Mouse (Mus musculus): ENCODE results near the gene Acot1. TPM values are rescaled to one million over a fixed set of nuclear protein-coding genes. Genes with fewer than 3 reads are reported as not detected.
"Not testable (repeated sequence)": the region's sequence is repeated elsewhere in the genome, so short reads cannot be mapped to it uniquely, and the experiment has no call there.

The Acot1 gene
- 0.01 and 0.05 TPM in 2 replicates for polyA plus RNA-seq (2012)

GRCm38 (mm10) chr12:84009171-84009965, at the start of gene Acot1:
TSS of gene Acot1 (plus strand) at chr12:84009490.
- not testable (repeated sequence) for H3K4me1 ChIP-seq (ENCODE audit: control insufficient read depth); H3K9me3 ChIP-seq (ENCODE audit: control insufficient read depth, low read length); H3K36me3 ChIP-seq (ENCODE audit: control insufficient read depth)
- peak within 1 kb of the TSS; percentile 38 for H3K4me3 ChIP-seq (replicated peaks)
- peaks cover 35% of the 10 kb centered on the region for H3K27me3 ChIP-seq (ENCODE audit: control insufficient read depth)

- Histone ChIP-seq H3K4me3 (replicated peaks) (no peak overlapping the region), H3K36me3 (ENCODE audit: control insufficient read depth) (no peaks in the 10 kb centered on the region), H3K27me3 (ENCODE audit: control insufficient read depth) (no peaks in the 10 kb centered on the region), H3K4me1 (ENCODE audit: control insufficient read depth) (peaks cover 2% of the 10 kb centered on the region; the same call in 1 of the 2 replicates), H3K9me3 (ENCODE audit: control insufficient read depth, low read length) (no peaks in the 10 kb centered on the region)
- TF ChIP-seq GATA1 (IDR thresholded peaks at IDR 0.05; ENCODE audit: low read length) (no peak), TAL1 (IDR thresholded peaks at IDR 0.05; ENCODE audit: low read length) (no peak)
Observed at GRCm38 (mm10) chr12:83965235-83965634, 44.1 kb upstream of the Acot1 start.

- H3K27me3 ChIP-seq (ENCODE audit: control insufficient read depth), result no peaks in the 10 kb centered on the region
- no peaks in the 10 kb centered on the region for H3K36me3 ChIP-seq (ENCODE audit: control insufficient read depth)
- TF ChIP-seq TAL1 (IDR thresholded peaks at IDR 0.05; ENCODE audit: low read length) (no peak), GATA1 (IDR thresholded peaks at IDR 0.05; ENCODE audit: low read length) (no peak)
- no peak overlapping the region for H3K4me3 ChIP-seq (replicated peaks)
- H3K9me3 ChIP-seq (ENCODE audit: control insufficient read depth, low read length), result peaks cover 4% of the 10 kb centered on the region
- no peaks in the 10 kb centered on the region for H3K4me1 ChIP-seq (ENCODE audit: control insufficient read depth)
Observed at GRCm38 (mm10) chr12:83972117-83972516, 37.2 kb upstream of the Acot1 start.

GRCm38 (mm10) chr12:83978862-83979261, 30.4 kb upstream of the Acot1 start:
- Histone ChIP-seq H3K36me3 (ENCODE audit: control insufficient read depth) (no peaks in the 10 kb centered on the region), H3K4me1 (ENCODE audit: control insufficient read depth) (no peaks in the 10 kb centered on the region), H3K4me3 (replicated peaks) (no peak overlapping the region), H3K27me3 (ENCODE audit: control insufficient read depth) (no peaks in the 10 kb centered on the region), H3K9me3 (ENCODE audit: control insufficient read depth, low read length) (peaks cover 4% of the 10 kb centered on the region)
- TF ChIP-seq TAL1 (IDR thresholded peaks at IDR 0.05; ENCODE audit: low read length) (no peak), GATA1 (IDR thresholded peaks at IDR 0.05; ENCODE audit: low read length) (no peak)

GRCm38 (mm10) chr12:83981615-83982014, 27.7 kb upstream of the Acot1 start:
- H3K4me3 ChIP-seq (replicated peaks), result no peak overlapping the region
- no peaks in the 10 kb centered on the region for H3K36me3 ChIP-seq (ENCODE audit: control insufficient read depth)
- TF ChIP-seq TAL1 (IDR thresholded peaks at IDR 0.05; ENCODE audit: low read length), result no peak
- TF ChIP-seq GATA1 (IDR thresholded peaks at IDR 0.05; ENCODE audit: low read length), result no peak
- no peaks in the 10 kb centered on the region for H3K4me1 ChIP-seq (ENCODE audit: control insufficient read depth)
- no peaks in the 10 kb centered on the region for H3K9me3 ChIP-seq (ENCODE audit: control insufficient read depth, low read length)
- no peaks in the 10 kb centered on the region; the same call in 1 of the 2 replicates for H3K27me3 ChIP-seq (ENCODE audit: control insufficient read depth)

GRCm38 (mm10) chr12:83984752-83985151, 24.5 kb upstream of the Acot1 start, which contains the start of gene Heatr4:
TSS of gene Heatr4 (minus strand) at chr12:83984852.
- H3K9me3 ChIP-seq (ENCODE audit: control insufficient read depth, low read length), result no peaks in the 10 kb centered on the region
- H3K4me3 ChIP-seq (replicated peaks), result no peak within 1 kb of the TSS
- TF ChIP-seq GATA1 (IDR thresholded peaks at IDR 0.05; ENCODE audit: low read length) (no peak), TAL1 (IDR thresholded peaks at IDR 0.05; ENCODE audit: low read length) (no peak)
- H3K36me3 ChIP-seq (ENCODE audit: control insufficient read depth), result no peaks in the 10 kb centered on the region
- peaks cover 2% of the 10 kb centered on the region; the same call in 1 of the 2 replicates for H3K27me3 ChIP-seq (ENCODE audit: control insufficient read depth)
- peaks cover 17% of the 10 kb centered on the region for H3K4me1 ChIP-seq (ENCODE audit: control insufficient read depth)

GRCm38 (mm10) chr12:83987242-83987582, 22.1 kb upstream of the Acot1 start:
- H3K4me1 ChIP-seq (ENCODE audit: control insufficient read depth), result peaks cover 17% of the 10 kb centered on the region

GRCm38 (mm10) chr12:83987583-83988441, 21.5 kb upstream of the Acot1 start, which contains the start of gene Acot2:
TSS of gene Acot2 (plus strand) at chr12:83987861.
- Histone ChIP-seq H3K4me3 (replicated peaks) (peak within 1 kb of the TSS; percentile 68), H3K27me3 (ENCODE audit: control insufficient read depth) (peaks cover 2% of the 10 kb centered on the region; the same call in 1 of the 2 replicates), H3K36me3 (ENCODE audit: control insufficient read depth) (no peaks in the 10 kb centered on the region), H3K9me3 (ENCODE audit: control insufficient read depth, low read length) (no peaks in the 10 kb centered on the region), H3K4me1 (ENCODE audit: control insufficient read depth) (peaks cover 17% of the 10 kb centered on the region)
- TF ChIP-seq TAL1 (IDR thresholded peaks at IDR 0.05; ENCODE audit: low read length) (no peak), GATA1 (IDR thresholded peaks at IDR 0.05; ENCODE audit: low read length) (no peak)

More at GRCm38 (mm10) chr12:83987242-83987582, 22.1 kb upstream of the Acot1 start:
- no peaks in the 10 kb centered on the region for H3K9me3 ChIP-seq (ENCODE audit: control insufficient read depth, low read length)
- no peaks in the 10 kb centered on the region for H3K36me3 ChIP-seq (ENCODE audit: control insufficient read depth)
- H3K27me3 ChIP-seq (ENCODE audit: control insufficient read depth), result peaks cover 2% of the 10 kb centered on the region; the same call in 1 of the 2 replicates
- no peak for TF ChIP-seq GATA1 (IDR thresholded peaks at IDR 0.05; ENCODE audit: low read length)
- TF ChIP-seq TAL1 (IDR thresholded peaks at IDR 0.05; ENCODE audit: low read length), result no peak
- peak overlapping the region; percentile 68 for H3K4me3 ChIP-seq (replicated peaks)

GRCm38 (mm10) chr12:83988483-83988882, 20.8 kb upstream of the Acot1 start:
- peaks cover 17% of the 10 kb centered on the region for H3K4me1 ChIP-seq (ENCODE audit: control insufficient read depth)

More at GRCm38 (mm10) chr12:83988483-83988882, 20.8 kb upstream of the Acot1 start:
- H3K4me3 ChIP-seq (replicated peaks), result peak overlapping the region; percentile 68
- TF ChIP-seq GATA1 (IDR thresholded peaks at IDR 0.05; ENCODE audit: low read length), result no peak
- TF ChIP-seq TAL1 (IDR thresholded peaks at IDR 0.05; ENCODE audit: low read length), result no peak
- H3K9me3 ChIP-seq (ENCODE audit: control insufficient read depth, low read length), result no peaks in the 10 kb centered on the region
- H3K27me3 ChIP-seq (ENCODE audit: control insufficient read depth), result peaks cover 2% of the 10 kb centered on the region; the same call in 1 of the 2 replicates
- no peaks in the 10 kb centered on the region for H3K36me3 ChIP-seq (ENCODE audit: control insufficient read depth)
